Mouse (Mus musculus) layer of hippocampus, postnatal 10 days (tissue): Measurements from ENCODE around the gene Gm28729. TPM values are rescaled to one million over a fixed set of nuclear protein-coding genes. Genes with fewer than 3 reads are reported as not detected.
"Not testable (repeated sequence)": the region's sequence is repeated elsewhere in the genome, so short reads cannot be mapped to it uniquely, and the experiment has no call there.

ENCODE experiments used
- DNase-seq, 2 experiments: peaks; one replicate each; pipeline ENCODE4 v3.0.0; 2021; ENCODE audit warnings: low spot score in 2 of 2
- total RNA-seq, 2 experiments: library from RNA; stranded (reverse); gene quantifications; 2 replicates each; pipeline ENCODE4 v1.2.3; 2021

Gene Gm28729
- total RNA-seq, 2 experiments from 2014 or later: 0.41 to 0.49 TPM

DNA sequence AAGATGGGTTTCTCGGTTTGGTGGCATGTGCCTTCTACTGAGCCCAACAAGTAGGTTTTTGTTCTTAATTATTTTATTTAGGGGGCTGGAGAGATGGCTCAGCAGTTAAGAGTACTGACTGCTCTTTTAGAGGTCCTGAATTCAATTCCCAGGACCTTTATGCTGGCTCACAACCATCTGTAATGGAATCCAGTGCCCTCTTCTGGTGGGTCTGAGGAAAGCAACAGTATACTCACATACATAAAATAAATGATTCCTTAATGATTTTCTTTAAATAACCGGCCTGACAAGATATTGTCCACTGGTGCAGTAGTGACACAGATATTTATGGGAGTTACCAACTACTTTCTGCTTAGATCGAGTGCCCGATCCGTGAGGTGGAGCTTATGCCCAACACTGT is 1.9 kb downstream of the Gm28729 start:
- no peak for DNase-seq

- DNase-seq: not testable (repeated sequence)
Observed at GRCm38 (mm10) chr9:96521574-96521973, 3.5 kb downstream of the Gm28729 start.

GRCm38 (mm10) chr9:96517429-96517828 is 7.6 kb downstream of the Gm28729 start:
- DNase-seq: no peak

- DNase-seq: no peak
Observed at GRCm38 (mm10) chr9:96516806-96517205, 8.3 kb downstream of the Gm28729 start.

DNA sequence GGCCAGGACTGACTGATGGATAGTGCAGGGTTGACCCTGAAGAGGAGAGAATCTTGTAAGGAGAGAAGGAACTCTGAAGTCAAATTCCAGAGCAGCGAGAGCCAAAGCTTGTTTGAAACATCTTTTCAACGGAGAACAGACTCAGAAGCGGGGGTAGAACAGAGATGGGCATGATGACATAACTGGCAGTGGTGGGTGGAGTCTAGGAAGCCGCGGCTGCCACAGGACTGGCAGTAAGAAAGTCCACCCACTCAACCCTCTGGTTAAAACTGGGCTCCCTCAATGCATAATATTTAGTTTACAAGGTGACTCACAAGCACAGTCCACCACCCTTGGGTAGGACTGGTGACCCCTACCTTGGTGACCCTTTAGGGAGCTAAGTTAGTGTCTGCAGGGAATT is 9.3 kb downstream of the Gm28729 start:
- no peak for DNase-seq

DNA sequence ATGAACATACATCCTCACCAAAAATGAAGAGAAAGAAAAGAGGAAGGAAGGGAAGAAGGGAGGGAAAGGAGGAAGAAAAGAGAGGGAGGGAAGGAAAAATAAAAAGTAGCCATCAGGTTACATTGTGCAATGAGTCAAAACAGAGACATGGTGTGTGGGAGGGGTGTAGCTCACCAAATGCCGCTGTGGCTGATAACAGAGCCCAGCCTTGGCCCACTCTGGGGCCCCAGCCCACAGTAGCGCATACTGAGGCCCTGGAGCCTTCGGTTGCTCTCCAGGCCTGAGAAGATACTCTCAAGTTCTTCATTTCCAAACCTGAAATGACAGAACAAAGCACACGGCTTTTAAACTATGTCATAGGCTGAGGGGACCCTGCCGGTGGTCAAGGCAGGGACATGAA is 10.8 kb downstream of the Gm28729 start:
- DNase-seq: no peak

DNA sequence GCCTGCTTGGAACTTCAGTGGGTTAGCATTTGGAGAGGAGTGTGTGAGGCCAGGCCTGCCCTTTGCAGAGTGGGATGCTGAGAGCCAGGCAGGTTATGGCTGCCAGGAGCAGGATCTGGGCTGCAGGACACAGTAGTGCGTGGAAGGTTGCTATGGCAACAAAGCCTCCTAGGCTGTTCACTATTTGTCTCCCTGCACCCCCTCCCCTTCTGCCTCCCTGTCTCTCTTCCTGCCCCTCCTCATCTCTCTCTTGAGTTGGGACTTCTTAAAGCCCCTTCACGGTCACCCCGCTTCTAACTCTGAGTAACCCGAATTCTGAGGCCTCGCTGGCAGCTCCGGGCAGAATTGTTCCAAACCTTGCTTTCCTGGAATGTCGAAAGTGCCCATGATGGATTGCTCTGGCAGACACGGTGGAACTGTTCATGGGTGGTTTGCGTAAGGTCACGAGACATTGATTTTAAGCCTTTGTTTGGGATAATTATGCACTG is 19.0 kb downstream of the Gm28729 start:
- peak; percentile 55 to 64 for DNase-seq

GRCm38 (mm10) chr9:96505156-96505555 is 19.9 kb downstream of the Gm28729 start:
- no peak for DNase-seq

GRCm38 (mm10) chr9:96504116-96504895 is 20.8 kb downstream of the Gm28729 start:
- no peak for DNase-seq

DNA sequence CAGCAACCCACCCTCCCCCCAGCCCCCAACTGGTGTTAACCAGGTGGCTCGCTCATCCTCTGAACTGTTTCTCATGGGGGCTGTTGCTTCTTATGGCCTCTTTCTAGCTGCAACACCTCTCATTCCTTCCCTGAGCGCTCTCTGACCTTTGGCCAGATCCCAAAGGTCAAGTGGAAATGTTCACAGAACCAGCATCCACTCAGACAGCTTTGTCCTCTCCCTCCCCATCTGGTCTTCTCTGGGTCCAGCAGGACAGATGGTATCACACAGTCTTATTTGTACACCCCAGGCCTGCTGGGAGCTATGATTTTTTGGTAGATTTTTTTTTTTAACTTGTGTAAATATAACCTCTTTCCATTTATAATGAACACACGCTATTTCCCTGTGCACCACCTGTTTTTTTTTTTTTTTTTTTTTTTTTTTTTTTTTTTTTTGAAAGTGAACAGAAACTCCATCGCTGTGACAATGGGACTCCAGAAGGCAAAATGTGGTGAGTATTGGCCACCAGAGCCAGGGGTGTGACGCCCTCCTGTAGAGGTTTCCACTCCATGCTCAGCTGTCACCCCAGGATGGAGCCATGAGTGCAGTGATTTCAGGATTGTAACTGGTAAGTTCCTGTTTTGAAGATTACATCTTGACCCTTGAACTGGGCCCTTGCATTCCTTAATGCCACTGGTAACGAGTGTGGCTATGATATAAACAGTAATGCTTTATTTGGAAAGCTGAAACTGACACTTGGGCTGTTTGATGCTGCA is 22.0 kb downstream of the Gm28729 start:
- no peak for DNase-seq

DNA sequence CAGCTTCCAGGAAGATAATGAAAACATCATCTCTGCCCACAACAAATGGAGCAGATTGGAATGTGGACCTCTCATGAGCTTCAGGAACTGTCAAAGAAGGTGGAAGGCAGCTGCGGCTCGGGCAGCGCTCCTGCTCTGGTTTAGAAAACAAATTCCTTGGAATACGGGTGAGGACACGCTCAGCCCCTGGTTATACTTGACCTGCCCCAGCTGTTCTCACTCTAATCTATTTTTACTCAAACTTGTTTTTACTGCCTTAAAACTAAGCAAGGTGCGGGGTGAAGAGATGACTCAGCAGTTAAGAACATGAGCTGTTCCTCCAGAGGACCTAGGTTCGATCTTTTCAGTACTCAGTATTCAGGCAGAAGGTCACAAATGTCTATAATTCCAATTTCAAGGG is 23.8 kb downstream of the Gm28729 start:
- no peak for DNase-seq

- DNase-seq: no peak
Observed at GRCm38 (mm10) chr9:96493212-96493611, 31.9 kb downstream of the Gm28729 start.

- DNase-seq: peak; percentile 35 to 56
Observed at GRCm38 (mm10) chr9:96491810-96492209, 33.3 kb downstream of the Gm28729 start.

GRCm38 (mm10) chr9:96487869-96488268 is 37.2 kb downstream of the Gm28729 start:
- DNase-seq: not testable (repeated sequence)

GRCm38 (mm10) chr9:96483648-96484047 is 41.4 kb downstream of the Gm28729 start:
- no peak for DNase-seq

DNA sequence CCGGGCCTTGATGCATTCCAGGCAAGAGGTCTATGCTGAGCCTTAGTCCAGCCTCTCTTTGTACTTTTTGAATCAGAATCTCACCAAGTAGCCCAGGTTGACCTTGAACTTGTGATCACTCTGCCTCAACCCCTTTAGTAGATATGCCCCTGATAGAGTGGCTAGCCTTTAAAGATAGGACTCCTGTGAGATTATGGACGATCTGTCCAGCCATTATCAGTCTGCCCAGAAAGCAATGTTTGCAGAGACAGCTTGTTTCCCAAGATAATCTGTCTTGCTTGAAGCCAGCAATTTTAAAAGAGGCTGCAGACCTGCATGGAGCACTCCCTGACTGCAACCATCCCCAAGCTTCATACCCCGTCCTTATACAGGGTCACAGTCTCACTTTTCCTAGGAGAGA is 42.0 kb downstream of the Gm28729 start:
- DNase-seq: no peak

- peak; percentile 99 for DNase-seq
Observed at GRCm38 (mm10) chr9:96478071-96478888, 46.8 kb downstream of the Gm28729 start, which contains the start of gene Rnf7. Rnf7 (minus strand) TSS chr9:96478675.

- no peak for DNase-seq
Observed at GRCm38 (mm10) chr9:96472356-96472755, 52.7 kb downstream of the Gm28729 start.

- not testable (repeated sequence) for DNase-seq
Observed at GRCm38 (mm10) chr9:96471681-96472080, 53.4 kb downstream of the Gm28729 start.

DNA sequence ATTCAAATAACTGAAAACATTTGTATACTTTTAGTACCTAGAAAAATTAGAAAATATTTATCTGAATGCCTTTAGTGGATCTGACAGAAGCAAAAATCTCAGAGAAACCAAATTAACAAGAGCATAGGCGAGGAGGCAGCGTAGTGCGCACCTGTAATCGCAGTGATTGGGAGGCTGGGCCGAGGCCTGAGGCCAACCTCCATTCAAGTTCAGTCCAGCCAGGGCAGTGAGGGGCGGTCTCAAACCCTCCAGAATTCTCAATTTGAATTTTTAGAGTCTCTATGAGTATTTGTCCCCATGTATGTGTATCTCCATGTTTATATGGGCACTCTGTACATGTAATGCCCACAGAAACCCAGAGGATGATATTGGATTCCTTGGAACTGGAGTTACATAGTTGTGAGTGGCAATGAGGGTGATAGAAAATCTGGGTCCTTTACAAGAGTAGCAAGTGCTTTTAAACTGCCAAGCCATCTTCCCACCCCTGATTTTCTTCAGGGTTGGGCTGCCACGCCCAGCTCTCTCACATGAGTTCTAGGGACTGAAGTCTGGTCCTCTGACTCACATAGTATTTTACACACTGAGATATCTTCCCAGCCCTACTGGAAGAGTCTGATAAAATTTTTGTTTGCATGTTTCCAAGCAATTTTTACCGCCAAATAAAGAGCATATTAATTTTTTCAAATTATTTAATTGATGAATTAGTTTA is 54.6 kb downstream of the Gm28729 start:
- DNase-seq: no peak
